Mouse (Mus musculus) megakaryocyte, embryonic 14.5 days (primary cell): ENCODE measurements around the gene Tmprss4.

ENCODE experiments used
- FLI1 ChIP-seq: IDR thresholded peaks from 2 replicates; pipeline ENCODE4 v1.6.1; 2012; ENCODE audit warnings: low read length, inconsistent platforms, mixed read lengths
- GATA1 ChIP-seq: IDR thresholded peaks from 3 replicates; pipeline ENCODE4 v1.6.1; 2012; ENCODE audit warnings: mixed read lengths, low read length, inconsistent platforms, borderline replicate concordance

GRCm38 (mm10) chr9:45250306-45250705 is 46.4 kb upstream of the Tmprss4 start:
- TF ChIP-seq GATA1 (no peak), FLI1 (no peak)
